Mouse (Mus musculus): ENCODE results near the gene Hrct1.

The Hrct1 gene

GRCm38 (mm10) chr4:43726995-43727394 lies at the start of gene Hrct1:
Gene Hrct1 (plus strand): TSS chr4:43727188.
- in situ Hi-C loops (cut with MseI, MboI), result no loop called here

GRCm38 (mm10) chr4:43678541-43678940 lies 48.4 kb upstream of the Hrct1 start:
- in situ Hi-C loops (cut with MseI, MboI), result no loop called here

GRCm38 (mm10) chr4:43679416-43680043 lies 47.5 kb upstream of the Hrct1 start:
- in situ Hi-C loops (cut with MseI, MboI), result no loop called here

- in situ Hi-C loops (cut with MseI, MboI), result no loop called here
Measured at GRCm38 (mm10) chr4:43690021-43690420, 37.0 kb upstream of the Hrct1 start.

- in situ Hi-C loops (cut with MseI, MboI), result no loop called here
Measured at GRCm38 (mm10) chr4:43691026-43691425, 36.0 kb upstream of the Hrct1 start.

DNA sequence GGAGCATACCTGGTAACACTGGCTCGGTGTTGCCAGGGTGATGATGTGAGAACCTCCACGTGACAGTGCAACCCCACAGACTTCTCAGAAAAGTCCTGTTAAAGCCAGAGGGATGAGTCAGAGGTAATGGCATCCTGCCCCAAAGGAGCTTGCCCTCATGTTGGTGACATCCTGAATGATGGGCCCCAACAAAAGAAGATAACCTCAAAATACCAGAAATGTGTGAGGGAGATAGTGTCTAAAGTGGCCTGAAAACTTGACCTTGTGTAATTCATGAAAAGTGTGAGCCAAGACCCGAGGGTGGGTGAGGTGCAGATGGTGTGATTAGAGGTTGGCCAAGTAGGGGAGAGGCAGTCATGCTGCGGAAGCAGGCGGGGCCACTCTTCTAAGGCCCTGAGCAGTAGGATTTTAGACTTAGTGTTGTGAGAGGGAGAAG lies 33.2 kb upstream of the Hrct1 start:
- in situ Hi-C loops (cut with MseI, MboI), result no loop called here

GRCm38 (mm10) chr4:43694439-43695248 lies 32.3 kb upstream of the Hrct1 start:
- in situ Hi-C loops (cut with MseI, MboI), result no loop called here

DNA sequence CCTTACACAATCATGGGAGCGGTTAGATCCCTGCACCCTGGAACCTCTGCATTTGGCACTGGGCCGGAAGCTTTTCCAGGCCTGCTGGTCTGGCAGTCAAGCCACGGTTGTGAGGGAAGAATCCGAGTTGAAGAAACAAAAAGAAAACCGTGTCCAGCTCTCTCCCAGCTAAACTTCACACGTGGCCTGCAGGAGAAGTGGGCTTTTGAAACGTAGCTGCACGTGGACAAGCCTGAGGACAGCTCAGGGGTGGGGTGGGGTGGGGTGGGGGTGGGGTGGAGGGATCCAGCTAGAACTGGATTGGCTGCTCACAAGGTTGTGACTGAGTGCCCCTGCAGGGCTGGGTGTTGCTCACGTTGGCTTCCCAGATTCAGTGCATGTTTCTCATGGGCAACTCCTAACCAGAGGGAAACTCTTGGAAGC lies 31.7 kb upstream of the Hrct1 start:
- in situ Hi-C loops (cut with MseI, MboI), result no loop called here

DNA sequence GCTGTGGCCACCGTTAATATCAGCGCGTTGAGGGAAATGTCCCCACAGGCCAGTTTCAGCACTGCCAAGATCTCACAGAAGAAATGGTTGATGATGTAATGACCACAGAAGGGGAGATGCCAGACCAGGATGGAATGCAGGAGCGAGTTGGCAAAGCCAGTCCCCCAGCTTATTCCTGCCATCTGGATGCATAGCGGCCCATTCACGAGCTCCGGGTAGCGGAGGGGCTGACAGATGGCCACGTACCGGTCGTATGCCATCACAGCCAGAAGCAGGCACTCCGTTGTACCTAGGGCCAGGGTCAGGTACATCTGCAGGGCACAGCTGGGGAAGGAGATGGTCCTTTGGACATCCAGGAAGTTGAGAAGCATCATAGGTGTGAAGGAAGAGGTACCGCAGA lies 30.4 kb upstream of the Hrct1 start:
- in situ Hi-C loops (cut with MseI, MboI), result no loop called here

DNA sequence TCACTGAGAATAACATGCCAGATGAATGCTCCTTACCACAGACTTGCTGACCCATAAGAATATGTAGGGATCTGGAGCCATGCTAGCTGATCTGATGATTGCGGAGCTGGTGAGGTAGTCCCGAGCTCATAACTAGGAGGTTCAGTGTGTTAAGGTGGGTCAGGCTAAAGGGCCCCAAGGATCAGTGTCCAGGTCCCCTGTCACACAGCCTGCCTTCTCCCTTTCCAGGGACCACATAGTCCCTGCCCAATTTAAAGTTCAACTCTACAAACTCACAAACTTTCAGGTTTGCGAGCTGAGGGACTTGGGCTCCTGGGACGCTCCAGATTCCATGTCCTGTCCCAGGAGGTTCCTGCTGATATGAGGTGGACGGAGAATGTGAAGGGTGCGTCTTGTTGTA lies 26.3 kb upstream of the Hrct1 start, which contains the start of gene Olfr70:
Olfr70 (minus strand) TSS at position 101 of the 400 bp plus-strand sequence.
- in situ Hi-C loops (cut with MseI, MboI), result no loop called here

DNA sequence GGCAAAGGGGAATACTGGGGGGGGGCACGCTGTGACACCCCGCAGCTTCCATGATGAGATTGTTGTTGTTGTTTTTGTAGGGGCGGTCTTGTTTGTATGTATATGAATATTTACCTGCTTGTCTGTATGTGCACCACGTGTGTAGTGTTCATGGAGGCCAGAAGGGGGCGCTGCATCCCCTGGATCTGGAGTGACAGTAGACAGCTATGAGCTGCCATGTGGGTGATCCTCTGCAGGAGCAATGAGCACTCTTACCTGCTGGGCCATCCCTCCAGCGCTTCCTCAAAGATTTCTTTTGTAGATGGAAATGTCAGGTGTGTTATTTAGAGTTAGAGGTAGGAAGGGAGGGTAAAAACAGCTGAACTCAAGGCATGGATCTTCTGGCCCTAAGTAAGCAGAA lies 23.5 kb upstream of the Hrct1 start:
- in situ Hi-C loops (cut with MseI, MboI), result no loop called here

GRCm38 (mm10) chr4:43703851-43704250 lies 23.1 kb upstream of the Hrct1 start:
- in situ Hi-C loops (cut with MseI, MboI), result no loop called here

DNA sequence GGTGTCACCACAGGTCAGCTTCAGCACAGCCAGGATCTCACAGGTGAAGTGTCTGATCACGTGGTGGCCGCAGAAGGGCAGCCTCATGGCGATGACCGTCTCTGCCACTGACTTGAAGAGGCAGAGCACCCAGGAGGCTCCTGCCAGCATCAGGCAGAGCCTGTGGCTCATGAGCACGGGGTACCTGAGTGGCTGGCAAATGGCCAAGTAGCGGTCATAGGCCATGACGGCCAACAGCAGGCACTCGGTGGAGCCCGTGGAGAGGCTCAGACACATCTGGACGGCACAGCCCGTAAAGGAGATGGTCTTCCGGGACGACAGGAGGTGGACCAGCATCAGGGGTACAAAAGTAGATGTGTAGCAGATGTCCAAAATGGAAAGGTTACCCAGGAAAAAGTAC lies 21.0 kb upstream of the Hrct1 start:
- in situ Hi-C loops (cut with MseI, MboI), result no loop called here

- in situ Hi-C loops (cut with MseI, MboI), result loop anchor here (5.0 to 10.0 kb wide), 2 partner anchors 38 to 85 kb away; no protein-coding TSS in a partner anchor
Measured at GRCm38 (mm10) chr4:43709869-43710268, 17.1 kb upstream of the Hrct1 start, which contains the start of gene Olfr71. Gene Olfr71 (minus strand): TSS chr4:43710255.

- in situ Hi-C loops (cut with MseI, MboI), result loop anchor here (5.0 to 10.0 kb wide), 2 partner anchors 40 to 87 kb away; no protein-coding TSS in a partner anchor
Measured at GRCm38 (mm10) chr4:43711821-43712220, 15.2 kb upstream of the Hrct1 start.

- in situ Hi-C loops (cut with MseI, MboI), result loop anchor here (5.0 to 10.0 kb wide), 2 partner anchors 41 to 89 kb away; no protein-coding TSS in a partner anchor
Measured at GRCm38 (mm10) chr4:43713652-43714219, 13.3 kb upstream of the Hrct1 start.

GRCm38 (mm10) chr4:43720491-43721228 lies 6.3 kb upstream of the Hrct1 start:
- in situ Hi-C loops (cut with MseI, MboI), result no loop called here

GRCm38 (mm10) chr4:43722191-43722590 lies 4.8 kb upstream of the Hrct1 start:
- in situ Hi-C loops (cut with MseI, MboI), result no loop called here

DNA sequence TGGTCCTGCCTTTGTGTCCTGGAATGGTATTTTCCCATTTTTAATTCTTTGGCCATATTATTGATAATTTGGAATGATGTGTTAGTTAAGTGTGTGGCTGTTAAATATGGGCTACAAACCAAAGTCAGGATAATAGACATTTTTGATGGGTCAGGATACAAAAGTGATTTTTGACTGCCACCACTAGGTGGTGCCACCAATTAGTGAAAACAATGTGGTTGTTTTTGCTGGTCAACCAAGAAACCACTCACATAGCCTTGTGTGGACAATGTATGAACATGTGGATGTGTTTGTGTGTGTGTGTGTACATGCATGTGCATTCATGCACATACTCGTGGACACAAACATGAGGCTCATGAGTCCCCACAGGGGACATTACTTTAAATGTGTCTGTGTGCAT lies 2.2 kb upstream of the Hrct1 start:
- in situ Hi-C loops (cut with MseI, MboI), result no loop called here

GRCm38 (mm10) chr4:43726228-43726993 lies 577 bp upstream of the Hrct1 start:
- in situ Hi-C loops (cut with MseI, MboI), result no loop called here
